Mouse (Mus musculus) neural tube, embryonic 15.5 days (tissue): ENCODE measurements around the gene Tex38. TPM values are rescaled to one million over a fixed set of nuclear protein-coding genes. Genes with fewer than 3 reads are reported as not detected.
A peak's percentile ranks its signal among the peaks of the same experiment; 100 is the strongest.

Experiments
- ATAC-seq: fragments of 200-750 bp; cut with Nextera tagmentation; 2 replicates; pipeline ENCODE4 v1.8.0; 2017; ENCODE audit warnings: mild to moderate bottlenecking, moderate TSS enrichment, moderate library complexity; ENCODE audit not compliant: low FRiP score
- H3K27ac ChIP-seq: fragments of 300-500 bp; sonication (generic); replicated peaks from 2 replicates; pipeline ENCODE4 v1.5.1; 2015; ENCODE audit warnings: mild to moderate bottlenecking, inconsistent platforms
- H3K27me3 ChIP-seq: fragments of 300-500 bp; sonication (generic); replicated peaks from 2 replicates; pipeline ENCODE4 v1.6.1; 2015; ENCODE audit warnings: inconsistent platforms
- H3K36me3 ChIP-seq: fragments of 300-500 bp; sonication (generic); 2 replicates; pipeline ENCODE4 v1.6.1; 2015; ENCODE audit warnings: inconsistent platforms
- H3K4me1 ChIP-seq: fragments of 300-500 bp; sonication (generic); 2 replicates; pipeline ENCODE4 v1.6.1; 2015; ENCODE audit warnings: inconsistent platforms
- H3K4me2 ChIP-seq: fragments of 300-500 bp; sonication (generic); 2 replicates; pipeline ENCODE4 v1.6.1; 2015; ENCODE audit warnings: inconsistent platforms, mild to moderate bottlenecking, moderate library complexity
- H3K4me3 ChIP-seq: fragments of 300-500 bp; sonication (generic); replicated peaks from 2 replicates; pipeline ENCODE4 v1.5.1; 2015; ENCODE audit warnings: mild to moderate bottlenecking, inconsistent platforms
- H3K9ac ChIP-seq: fragments of 300-500 bp; sonication (generic); replicated peaks from 2 replicates; pipeline ENCODE4 v1.6.1; 2015; ENCODE audit warnings: mild to moderate bottlenecking, inconsistent platforms
- H3K9me3 ChIP-seq: fragments of 300-500 bp; sonication (generic); replicated peaks from 2 replicates; pipeline ENCODE4 v1.6.1; 2016; ENCODE audit warnings: inconsistent platforms
- WGBS: fragments of 180-500 bp; shearing (Covaris S2); methylation state at CpG from one replicate; pipeline ENCODE4 v1.1.7; 2015; ENCODE audit warnings: mixed read lengths; 5-methylcytosine and 5-hydroxymethylcytosine counted together
- polyA plus RNA-seq: library from polyadenylated mRNA; unstranded; fragments of >200 nt; fragmentation: Nextera tagmentation; extraction: Ambion mirVana; gene quantifications from 2 replicates; pipeline ENCODE4 v1.2.1, GENCODE M21; 2015

Gene Tex38
- polyA plus RNA-seq, 1 experiment from 2014 or later: 0.33 TPM

GRCm38 (mm10) chr4:115733746-115734145, 47.1 kb downstream of the Tex38 start:
- 77% methylated on average over 5 of the region's 5 CpGs for WGBS
- Histone ChIP-seq H3K9me3 (no peaks in the 10 kb centered on the region), H3K36me3 (no peaks in the 10 kb centered on the region), H3K4me3 (no peak overlapping the region), H3K4me2 (no peak overlapping the region), H3K4me1 (peaks cover 8% of the 10 kb centered on the region), H3K27ac (no peak overlapping the region), H3K27me3 (peaks cover 15% of the 10 kb centered on the region), H3K9ac (no peak overlapping the region)
- no peak for ATAC-seq

- no peak overlapping the region for H3K4me2 ChIP-seq
- H3K4me1 ChIP-seq: no peaks in the 10 kb centered on the region
- H3K4me3 ChIP-seq: no peak overlapping the region
- no peak for ATAC-seq
- no peak overlapping the region for H3K27ac ChIP-seq
- no peaks in the 10 kb centered on the region for H3K36me3 ChIP-seq
- H3K9ac ChIP-seq: no peak overlapping the region
- no peaks in the 10 kb centered on the region for H3K9me3 ChIP-seq
- peaks cover 19% of the 10 kb centered on the region for H3K27me3 ChIP-seq
- 72% methylated on average over 3 of the region's 3 CpGs for WGBS
Observed at GRCm38 (mm10) chr4:115732223-115732818, 48.5 kb downstream of the Tex38 start.

DNA sequence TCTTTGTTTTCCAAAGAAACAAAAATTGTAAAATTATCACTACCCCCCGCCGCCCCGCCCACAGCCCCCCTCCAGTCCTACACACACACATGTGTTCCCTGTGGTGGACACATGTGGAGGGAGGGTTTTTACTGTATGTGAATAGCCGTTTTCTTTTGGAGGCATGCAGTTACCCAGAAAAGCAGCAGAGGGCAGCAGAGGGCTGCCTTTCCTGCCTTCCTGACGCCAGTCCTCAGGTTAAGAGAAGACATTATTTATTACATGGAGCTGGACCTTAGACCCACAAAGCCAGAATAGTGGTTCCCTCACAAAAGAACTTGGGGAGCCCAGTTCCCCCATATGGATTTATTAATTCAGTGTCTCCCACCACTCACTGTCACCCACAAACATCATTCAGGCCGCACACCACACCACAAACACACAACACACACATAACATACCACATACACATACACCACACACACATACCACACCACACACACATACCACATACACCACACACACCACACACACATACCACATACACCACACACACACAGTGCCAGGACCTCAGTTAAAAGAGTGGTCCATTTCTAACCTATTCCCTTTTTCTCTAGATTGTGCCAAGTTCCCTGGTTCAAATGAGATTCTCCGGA, 49.1 kb downstream of the Tex38 start:
- peaks cover 19% of the 10 kb centered on the region for H3K27me3 ChIP-seq
- ATAC-seq: peak; percentile 79
- WGBS: 25% methylated on average over 7 of the region's 7 CpGs

More for the DNA sequence above, 49.1 kb downstream of the Tex38 start:
- Histone ChIP-seq H3K4me1 (no peaks in the 10 kb centered on the region), H3K4me3 (no peak overlapping the region), H3K4me2 (no peak overlapping the region), H3K9me3 (no peaks in the 10 kb centered on the region), H3K9ac (no peak overlapping the region), H3K36me3 (no peaks in the 10 kb centered on the region), H3K27ac (no peak overlapping the region)

Other genes with a start within 250 kb of the Tex38 start
- not detected in 2 replicates for gene Cyp4a31, start 217.4 kb downstream of the Tex38 start, polyA plus RNA-seq
- gene Cyp4a32, start 180.0 kb downstream of the Tex38 start, polyA plus RNA-seq: not detected in 2 replicates
- gene Cyp4b1, start 133.3 kb downstream of the Tex38 start, polyA plus RNA-seq: 1.3 TPM in 2 replicates
- gene Efcab14, start 43.3 kb downstream of the Tex38 start, polyA plus RNA-seq: 15.3 and 22.3 TPM in 2 replicates
- gene Atpaf1, start 3.8 kb upstream of the Tex38 start, polyA plus RNA-seq: 42.0 and 50.9 TPM in 2 replicates
- gene Mob3c, start 47.1 kb upstream of the Tex38 start, polyA plus RNA-seq: 8.1 and 8.4 TPM in 2 replicates
- gene Mknk1, start 58.2 kb upstream of the Tex38 start, polyA plus RNA-seq: 25.3 and 30.3 TPM in 2 replicates
- 0.12 and 0.19 TPM in 2 replicates for gene Kncn, start 103.4 kb upstream of the Tex38 start, polyA plus RNA-seq
- gene 6430628N08Rik, start 109.6 kb upstream of the Tex38 start, polyA plus RNA-seq: 1.2 and 1.3 TPM in 2 replicates
- gene Dmbx1, start 158.9 kb upstream of the Tex38 start, polyA plus RNA-seq: 1.2 and 2.1 TPM in 2 replicates
- gene Faah, start 236.9 kb upstream of the Tex38 start, polyA plus RNA-seq: 18.9 and 22.8 TPM in 2 replicates